Mouse (Mus musculus) heart, embryonic 16.5 days (tissue): ENCODE data around the gene Psmd5. TPM values are rescaled to one million over a fixed set of nuclear protein-coding genes. Genes with fewer than 3 reads are reported as not detected.
A peak's percentile ranks its signal among the peaks of the same experiment; 100 is the strongest.
"Not testable (repeated sequence)": the region's sequence is repeated elsewhere in the genome, so short reads cannot be mapped to it uniquely, and the experiment has no call there.

Source experiments
- ATAC-seq: fragments of 200-750 bp; cut with Nextera tagmentation; replicated peaks from 2 replicates; pipeline ENCODE4 v1.8.0; 2017; ENCODE audit warnings: moderate number of reproducible peaks; ENCODE audit not compliant: insufficient read depth, low FRiP score; ENCODE audit errors: extremely low read depth
- H3K27ac ChIP-seq: fragments of 300-500 bp; sonication (generic); 2 replicates; pipeline ENCODE4 v1.5.1; 2014; ENCODE audit warnings: mild to moderate bottlenecking, low read length, control low read depth, moderate library complexity
- H3K27me3 ChIP-seq: fragments of 300-500 bp; sonication (generic); 2 replicates; pipeline ENCODE4 v1.6.1; 2014; ENCODE audit warnings: low read length, mixed read lengths; ENCODE audit not compliant: control insufficient read depth, insufficient read depth
- H3K36me3 ChIP-seq: fragments of 300-500 bp; sonication (generic); 2 replicates; pipeline ENCODE4 v1.6.1; 2014; ENCODE audit not compliant: control insufficient read depth, insufficient read depth
- H3K4me1 ChIP-seq: fragments of 300-500 bp; sonication (generic); 2 replicates; pipeline ENCODE4 v1.6.1; 2014; ENCODE audit warnings: low read length, mixed read lengths; ENCODE audit not compliant: control insufficient read depth, insufficient read depth
- H3K4me2 ChIP-seq: fragments of 300-500 bp; sonication (generic); 2 replicates; pipeline ENCODE4 v1.6.1; 2014; ENCODE audit warnings: low read depth, mild to moderate bottlenecking, control low read depth, low read length
- H3K4me3 ChIP-seq: fragments of 300-500 bp; sonication (generic); 2 replicates; pipeline ENCODE4 v1.5.1; 2014; ENCODE audit warnings: mild to moderate bottlenecking, control low read depth, low read length
- H3K9ac ChIP-seq: fragments of 300-500 bp; sonication (generic); 2 replicates; pipeline ENCODE4 v1.6.1; 2014; ENCODE audit warnings: low read length, control low read depth
- H3K9me3 ChIP-seq: fragments of 300-500 bp; sonication (generic); replicated peaks from 2 replicates; pipeline ENCODE4 v1.6.1; 2016; ENCODE audit warnings: low read length; ENCODE audit not compliant: control insufficient read depth
- WGBS: fragments of 180-500 bp; shearing (Covaris S2); extraction: QIAGEN DNeasy Blood & Tissue Kit; methylation state at CpG from one replicate; pipeline ENCODE4 v1.1.7; 2014; 5-methylcytosine and 5-hydroxymethylcytosine counted together
- polyA plus RNA-seq: library from polyadenylated mRNA; unstranded; fragments of >200 nt; fragmentation: Nextera tagmentation; extraction: Ambion mirVana; gene quantifications from 2 replicates; pipeline ENCODE4 v1.2.1, GENCODE M21; 2015

Psmd5 gene
- polyA plus RNA-seq, 1 experiment from 2014 or later, result 57.4 TPM

GRCm38 (mm10) chr2:34841706-34842105 lies 33.1 kb downstream of the Psmd5 start:
- Histone ChIP-seq H3K27ac (no peak overlapping the region), H3K4me2 (no peak overlapping the region), H3K4me3 (no peak overlapping the region), H3K36me3 (no peaks in the 10 kb centered on the region), H3K9ac (no peak overlapping the region), H3K27me3 (no peaks in the 10 kb centered on the region), H3K4me1 (no peaks in the 10 kb centered on the region), H3K9me3 (no peaks in the 10 kb centered on the region)
- ATAC-seq, result no peak
- WGBS, result 91% methylated on average over 8 of the region's 8 CpGs

- H3K9ac ChIP-seq, H3K4me3 ChIP-seq, H3K4me2 ChIP-seq, H3K27me3 ChIP-seq, H3K9me3 ChIP-seq, H3K4me1 ChIP-seq, H3K36me3 ChIP-seq, H3K27ac ChIP-seq, ATAC-seq: not testable (repeated sequence)
- 68% methylated on average over 5 of the region's 5 CpGs for WGBS
Measured at GRCm38 (mm10) chr2:34840143-34840542, 34.6 kb downstream of the Psmd5 start.

GRCm38 (mm10) chr2:34835669-34836068 lies 39.1 kb downstream of the Psmd5 start:
- no peak overlapping the region for H3K9ac ChIP-seq
- ATAC-seq, result no peak
- H3K27me3 ChIP-seq, result 0 out of 2 replicates have a peak, but pooled peaks cover 2% of the 10 kb centered on the region
- no peak overlapping the region for H3K27ac ChIP-seq
- no peak overlapping the region for H3K4me2 ChIP-seq
- H3K4me3 ChIP-seq, result no peak overlapping the region
- 68% methylated on average over 3 of the region's 3 CpGs for WGBS
- H3K36me3 ChIP-seq, result no peaks in the 10 kb centered on the region
- peaks cover 3% of the 10 kb centered on the region; the same call in 1 of the 2 replicates for H3K9me3 ChIP-seq
- H3K4me1 ChIP-seq, result no peaks in the 10 kb centered on the region

- WGBS, result 83% methylated on average over 17 of the region's 17 CpGs
- no peak for ATAC-seq
Measured at GRCm38 (mm10) chr2:34833624-34834023, 41.1 kb downstream of the Psmd5 start.

GRCm38 (mm10) chr2:34832766-34833457 lies 41.9 kb downstream of the Psmd5 start, which contains the start of gene Gm34653:
Gene Gm34653 (plus strand): TSS chr2:34833007.
- H3K4me2 ChIP-seq, ATAC-seq, H3K27me3 ChIP-seq, H3K4me1 ChIP-seq, H3K36me3 ChIP-seq, H3K9me3 ChIP-seq, H3K9ac ChIP-seq, H3K27ac ChIP-seq, H3K4me3 ChIP-seq: not testable (repeated sequence)
- 63% methylated on average over 11 of the region's 11 CpGs for WGBS

More at GRCm38 (mm10) chr2:34833624-34834023, 41.1 kb downstream of the Psmd5 start:
- Histone ChIP-seq H3K4me2 (no peak overlapping the region), H3K27ac (no peak overlapping the region), H3K9ac (no peak overlapping the region), H3K36me3 (no peaks in the 10 kb centered on the region), H3K4me3 (no peak overlapping the region), H3K27me3 (0 out of 2 replicates have a peak, but pooled peaks cover 2% of the 10 kb centered on the region), H3K4me1 (no peaks in the 10 kb centered on the region), H3K9me3 (peaks cover 3% of the 10 kb centered on the region; the same call in 1 of the 2 replicates)

- H3K9ac ChIP-seq, H3K4me2 ChIP-seq, H3K36me3 ChIP-seq, H3K27me3 ChIP-seq, H3K4me1 ChIP-seq, H3K27ac ChIP-seq, ATAC-seq, H3K4me3 ChIP-seq, H3K9me3 ChIP-seq: not testable (repeated sequence)
- 92% methylated on average over 17 of the region's 17 CpGs for WGBS
Measured at GRCm38 (mm10) chr2:34830066-34830465, 44.7 kb downstream of the Psmd5 start.

GRCm38 (mm10) chr2:34828026-34828425 lies 46.7 kb downstream of the Psmd5 start:
- Histone ChIP-seq H3K27me3 (no peaks in the 10 kb centered on the region; the same call in 1 of the 2 replicates), H3K9ac (no peak overlapping the region), H3K4me1 (peaks cover 13% of the 10 kb centered on the region), H3K4me2 (no peak overlapping the region), H3K9me3 (no peaks in the 10 kb centered on the region), H3K36me3 (no peaks in the 10 kb centered on the region), H3K4me3 (no peak overlapping the region), H3K27ac (no peak overlapping the region)
- no peak for ATAC-seq
- WGBS, result 86% methylated on average over 1 of the region's 1 CpGs

GRCm38 (mm10) chr2:34827591-34827990 lies 47.2 kb downstream of the Psmd5 start:
- Histone ChIP-seq H3K9me3 (no peaks in the 10 kb centered on the region), H3K4me3 (no peak overlapping the region), H3K27me3 (no peaks in the 10 kb centered on the region; the same call in 1 of the 2 replicates), H3K36me3 (no peaks in the 10 kb centered on the region), H3K27ac (no peak overlapping the region), H3K9ac (no peak overlapping the region), H3K4me2 (no peak overlapping the region), H3K4me1 (peaks cover 13% of the 10 kb centered on the region)
- ATAC-seq, result no peak
- WGBS, result 83% methylated on average over 4 of the region's 4 CpGs

- Histone ChIP-seq H3K4me1 (peaks cover 13% of the 10 kb centered on the region), H3K4me3 (peak overlapping the region; percentile 100), H3K27ac (peak overlapping the region; percentile 9; the same call in 1 of the 2 replicates), H3K9ac (peak overlapping the region; percentile 98), H3K27me3 (no peaks in the 10 kb centered on the region; the same call in 1 of the 2 replicates), H3K9me3 (no peaks in the 10 kb centered on the region), H3K4me2 (peak overlapping the region; percentile 72), H3K36me3 (peaks cover 8% of the 10 kb centered on the region; the same call in 1 of the 2 replicates)
- 33% methylated on average over 20 of the region's 21 CpGs for WGBS
- ATAC-seq, result no peak
Measured at GRCm38 (mm10) chr2:34826460-34827231, 48.1 kb downstream of the Psmd5 start.
